ENCODE assay signal across 22 mouse cellular contexts in the genomic region with DNA sequence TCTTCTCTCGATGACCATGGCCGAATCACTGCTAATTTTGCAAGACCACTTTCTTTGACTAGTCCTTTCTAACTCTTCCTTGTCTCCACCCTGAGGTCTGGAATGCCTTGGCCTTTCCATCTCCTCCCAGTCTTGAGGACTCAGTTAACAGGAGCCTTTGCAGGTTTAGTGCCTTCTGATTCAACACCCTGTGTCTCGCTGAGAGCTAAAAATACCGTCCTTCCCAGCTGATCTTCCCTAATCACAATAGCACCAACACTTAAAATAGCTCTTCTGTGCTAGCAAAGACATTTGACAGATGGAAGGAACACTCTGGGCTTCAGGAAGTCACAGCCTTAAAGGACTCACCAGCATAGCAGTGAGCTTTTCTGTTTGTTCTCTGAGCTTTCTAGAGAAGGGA. TPM values are rescaled to one million over a fixed set of nuclear protein-coding genes. Genes with fewer than 3 reads are reported as not detected.
DNase-seq lines count a peak whose midpoint lies in the region; ATAC-seq and TF ChIP-seq lines count a peak whose summit lies in the region.
"Had no signal": no experiment of that assay in that cellular context is flagged by ENCODE, and none has a peak within 500 bp of the region (broad histone marks: within the 10 kb centered on the region; RNA-seq: fewer than 3 reads in every experiment).

No protein-coding gene starts in this region.

- no peaks in the 10 kb centered on the region for H3K9me3 ChIP-seq in heart, postnatal 0 days (replicated peaks; ENCODE audit: control insufficient read depth, low read length)
- H3K9me3 ChIP-seq: embryonic facial prominence, embryonic 12.5 days; limb, embryonic 15.5 days; midbrain, embryonic 12.5 days had no signal

- H3K27me3 ChIP-seq in heart, postnatal 0 days (ENCODE audit: control insufficient read depth, insufficient read depth, low read length): no peaks in the 10 kb centered on the region
- H3K27me3 ChIP-seq: embryonic facial prominence, embryonic 12.5 days; limb, embryonic 15.5 days; midbrain, embryonic 12.5 days had no signal

- H3K4me2 ChIP-seq in heart, postnatal 0 days (ENCODE audit: low read depth, low read length): peak overlapping the region; percentile 33
- H3K4me2 ChIP-seq: embryonic facial prominence, embryonic 12.5 days; limb, embryonic 15.5 days; midbrain, embryonic 12.5 days had no signal

- peak; percentile 63; the same call in 1 of the 2 replicates for TF ChIP-seq EP300 in heart, postnatal 0 days (IDR thresholded peaks at IDR 0.05; ENCODE audit: low read depth)

- TF ChIP-seq POLR2A in cortical plate, adult 2 months (IDR thresholded peaks at IDR 0.05; ENCODE audit: extremely low read depth, insufficient read depth, low read length): no peak

- H3K4me3 ChIP-seq in cortical plate, adult 2 months (ENCODE audit: insufficient read depth, low read length): no peak overlapping the region
- no peak overlapping the region for H3K4me3 ChIP-seq in heart, postnatal 0 days (ENCODE audit: low read depth, low read length)
- H3K4me3 ChIP-seq: embryonic facial prominence, embryonic 12.5 days; limb, embryonic 15.5 days; midbrain, embryonic 12.5 days; myocyte had no signal

- H3K27ac ChIP-seq in cortical plate, adult 2 months (ENCODE audit: insufficient read depth, low read length): peak overlapping the region; percentile 43; the same call in 1 of the 2 replicates
- H3K27ac ChIP-seq in heart, postnatal 0 days (ENCODE audit: low read depth): peak overlapping the region; percentile 87
- H3K27ac ChIP-seq: embryonic facial prominence, embryonic 12.5 days; hindbrain, postnatal 0 days; limb, embryonic 15.5 days; midbrain, embryonic 12.5 days had no signal

- H3K9ac ChIP-seq in heart, postnatal 0 days (replicated peaks; ENCODE audit: low read depth, low read length): no peak overlapping the region
- H3K9ac ChIP-seq: embryonic facial prominence, embryonic 12.5 days; limb, embryonic 15.5 days; midbrain, embryonic 12.5 days had no signal

- peaks cover 6% of the 10 kb centered on the region; the same call in 1 of the 2 replicates for H3K4me1 ChIP-seq in cortical plate, adult 2 months (ENCODE audit: control insufficient read depth, insufficient read depth, low read length)
- H3K4me1 ChIP-seq in heart, postnatal 0 days (ENCODE audit: control insufficient read depth, insufficient read depth): peaks cover 11% of the 10 kb centered on the region
- H3K4me1 ChIP-seq: embryonic facial prominence, embryonic 12.5 days; limb, embryonic 15.5 days had no signal

- ATAC-seq in heart, postnatal 0 days (ENCODE audit: insufficient read depth, low read depth): peak; percentile 90
- ATAC-seq: CD4-positive, CD25-positive, alpha-beta regulatory T cell, adult 4 months; hindbrain, postnatal 0 days had no signal

- TF ChIP-seq CTCF in cortical plate, adult 2 months (IDR thresholded peaks at IDR 0.05; ENCODE audit: extremely low read depth, insufficient read depth, low read length): no peak
- TF ChIP-seq CTCF in heart, postnatal 0 days (IDR thresholded peaks at IDR 0.05; ENCODE audit: low read depth): no peak

- 28% methylated on average over 4 of the region's 4 CpGs for WGBS in heart, postnatal 0 days

- peaks cover 35% of the 10 kb centered on the region for H3K36me3 ChIP-seq in heart, postnatal 0 days (replicated peaks; ENCODE audit: control insufficient read depth, insufficient read depth, low read length)

- peak; percentile 59 to 62 for DNase-seq in heart, adult 18-20 months
- no peak for DNase-seq in heart, postnatal 4 days
- DNase-seq in heart, adult 8-10 months (ENCODE audit: low spot score): peak; percentile 53
- peak; percentile 91 for DNase-seq in heart, postnatal 0 days (ENCODE audit: low spot score)
- no peak for DNase-seq in adipocyte (ENCODE audit: low spot score)
- no peak for DNase-seq in kidney, adult 18-20 months
- DNase-seq: adrenal gland, adult 8-10 months; kidney, adult 8-10 months; kidney, postnatal 36 days; lung, adult 18-20 months; lung, postnatal 36 days; right cerebral cortex, postnatal 4 days had no signal

RNA-seq across cellular contexts. Expression of gene Rasl10b, which starts 15.9 kb away (rescaled TPM):
- total RNA-seq in heart, adult 18-20 months (2021): 10 to 100 TPM; 74.9 to 78.3 TPM
- 10 to 100 TPM; 31.5 to 32.3 TPM for total RNA-seq in heart, postnatal 4 days (2021)
- polyA plus RNA-seq in cortical plate, adult 2 months (2012; rRNA removed): 252 and 271 TPM in 2 replicates
- total RNA-seq in heart, adult 8-10 months (2022): 10 to 100 TPM; 67.6 to 90.2 (median 81.9) TPM
- total RNA-seq in heart, postnatal 0 days (2014; rRNA removed; ENCODE audit: low replicate concordance): 31.1 and 45.3 TPM in 2 replicates
- 7.9 and 9.2 TPM in 2 replicates for polyA plus RNA-seq in heart, postnatal 0 days (2015; fragmentation: Nextera tagmentation; extraction: Ambion mirVana)
- total RNA-seq: MEL had no signal
- polyA plus RNA-seq: CD4-positive, CD25-positive, alpha-beta regulatory T cell, adult 4 months had no signal

RNA-seq across cellular contexts. Expression of gene Gas2l2, which starts 36.2 kb away (rescaled TPM):
- not detected for total RNA-seq in heart, adult 18-20 months (2021)
- not detected for total RNA-seq in heart, postnatal 4 days (2021)
- polyA plus RNA-seq in cortical plate, adult 2 months (2012; rRNA removed): 0.10 TPM in 1 of 2 replicates, not detected in the other
- total RNA-seq in heart, adult 8-10 months (2022): not detected
- not detected in 2 replicates for total RNA-seq in heart, postnatal 0 days (2014; rRNA removed; ENCODE audit: low replicate concordance)
- 0.15 TPM in 1 of 2 replicates, not detected in the other for polyA plus RNA-seq in heart, postnatal 0 days (2015; fragmentation: Nextera tagmentation; extraction: Ambion mirVana)
- total RNA-seq: left cerebral cortex, adult 18-20 months; MEL; neutrophil, adult 5-6 weeks had no signal
- polyA plus RNA-seq: CD4-positive, CD25-positive, alpha-beta regulatory T cell, adult 4 months; midbrain, embryonic 12.5 days; myocyte had no signal

RNA-seq across cellular contexts. Expression of gene 1700020L24Rik, which starts 44.4 kb away (rescaled TPM):
- total RNA-seq in heart, adult 18-20 months (2021): not detected
- total RNA-seq in heart, postnatal 4 days (2021): under 1 TPM in 1 of 2 experiments, not detected in 1; 0.56 TPM
- polyA plus RNA-seq in cortical plate, adult 2 months (2012; rRNA removed): 0.75 and 0.95 TPM in 2 replicates
- total RNA-seq in heart, adult 8-10 months (2022): not detected
- total RNA-seq in heart, postnatal 0 days (2014; rRNA removed; ENCODE audit: low replicate concordance): 4.2 TPM in 1 of 2 replicates, not detected in the other
- polyA plus RNA-seq in heart, postnatal 0 days (2015; fragmentation: Nextera tagmentation; extraction: Ambion mirVana): 0.81 and 1.1 TPM in 2 replicates
- total RNA-seq: MEL had no signal

Comparison
In these comparisons a context has a peak if more than half of its experiments do, and no peak if none do; other contexts are left out.
1. DNase-seq: peak in heart, adult 18-20 months (2 of 2), heart, adult 8-10 months (single experiment) and heart, postnatal 0 days (single experiment); none in heart, postnatal 4 days (single experiment), adipocyte (single experiment) and kidney, adult 18-20 months (single experiment).